Mouse (Mus musculus): Measurements from ENCODE around the gene Cobll1. TPM values are rescaled to one million over a fixed set of nuclear protein-coding genes. Genes with fewer than 3 reads are reported as not detected.

Gene Cobll1
- polyA plus RNA-seq, 1 experiment from 2014 or later = 3.1 TPM

DNA sequence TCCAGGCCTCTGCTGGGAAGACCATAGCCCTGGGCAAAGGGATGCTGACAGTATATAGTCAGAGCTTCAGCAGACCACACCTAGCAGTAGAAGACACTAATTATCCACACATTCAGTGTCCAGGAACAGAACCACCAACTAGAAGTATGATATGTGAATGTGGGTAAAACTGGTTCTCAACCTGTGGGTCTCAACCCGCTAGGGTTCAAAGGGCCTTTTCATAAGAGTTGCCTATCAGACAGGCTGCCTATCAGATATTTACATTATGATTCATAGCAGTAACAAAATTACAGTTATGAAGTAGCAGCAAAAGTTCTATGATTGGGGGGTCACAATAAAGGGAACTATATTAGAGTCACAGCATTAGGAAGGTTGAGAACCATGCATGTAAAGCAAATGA is 24.6 kb downstream of the Cobll1 start:
- WGBS = 97% methylated on average over 1 of the region's 1 CpGs
- Histone ChIP-seq H3K36me3 (no peaks in the 10 kb centered on the region), H3K4me3 (no peak overlapping the region), H3K4me2 (no peak overlapping the region), H3K9me3 (no peaks in the 10 kb centered on the region), H3K4me1 (replicated peaks) (no peaks in the 10 kb centered on the region; the same call in 1 of the 2 replicates), H3K27me3 (no peaks in the 10 kb centered on the region), H3K27ac (replicated peaks) (no peak overlapping the region), H3K9ac (no peak overlapping the region)
- no peak for ATAC-seq (ENCODE audit: low read depth)

- no peak overlapping the region for H3K4me3 ChIP-seq
- no peak overlapping the region for H3K27ac ChIP-seq (replicated peaks)
- no peak overlapping the region for H3K9ac ChIP-seq
- no peaks in the 10 kb centered on the region; the same call in 1 of the 2 replicates for H3K4me1 ChIP-seq (replicated peaks)
- H3K36me3 ChIP-seq = no peaks in the 10 kb centered on the region
- H3K27me3 ChIP-seq = no peaks in the 10 kb centered on the region
- H3K4me2 ChIP-seq = no peak overlapping the region
- ATAC-seq (ENCODE audit: low read depth) = no peak
- WGBS = 92% methylated on average over 3 of the region's 3 CpGs
- H3K9me3 ChIP-seq = no peaks in the 10 kb centered on the region
Measured at GRCm38 (mm10) chr2:65213675-65214074, 25.5 kb downstream of the Cobll1 start.

GRCm38 (mm10) chr2:65211620-65212019 is 27.6 kb downstream of the Cobll1 start:
- Histone ChIP-seq H3K27ac (replicated peaks) (no peak overlapping the region), H3K4me2 (no peak overlapping the region), H3K9ac (no peak overlapping the region), H3K27me3 (no peaks in the 10 kb centered on the region), H3K36me3 (no peaks in the 10 kb centered on the region), H3K9me3 (no peaks in the 10 kb centered on the region), H3K4me3 (no peak overlapping the region), H3K4me1 (replicated peaks) (no peaks in the 10 kb centered on the region; the same call in 1 of the 2 replicates)
- WGBS = 72% methylated on average over 3 of the region's 3 CpGs
- no peak for ATAC-seq (ENCODE audit: low read depth)

DNA sequence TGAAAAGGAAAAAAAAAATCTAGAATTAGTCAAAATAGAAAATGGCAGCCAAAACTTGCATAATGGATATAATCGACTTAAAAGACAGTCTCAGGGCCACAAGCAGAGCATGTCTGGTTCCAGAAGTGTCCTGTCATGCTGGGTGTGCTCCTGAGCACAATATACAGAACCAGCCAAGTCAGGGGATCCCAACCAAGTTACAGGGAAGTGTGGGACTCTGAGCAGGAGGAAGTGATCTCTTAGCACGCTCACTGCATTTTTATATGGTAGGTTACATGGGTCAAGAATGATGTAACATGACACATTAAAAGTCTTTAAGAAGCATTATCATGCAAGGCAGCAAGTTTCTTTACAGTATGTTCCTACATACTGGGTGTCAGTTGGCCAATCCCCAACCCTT is 31.5 kb downstream of the Cobll1 start:
- Histone ChIP-seq H3K9ac (no peak overlapping the region), H3K9me3 (no peaks in the 10 kb centered on the region), H3K4me2 (no peak overlapping the region), H3K36me3 (no peaks in the 10 kb centered on the region), H3K27ac (replicated peaks) (no peak overlapping the region), H3K4me3 (no peak overlapping the region), H3K27me3 (no peaks in the 10 kb centered on the region), H3K4me1 (replicated peaks) (no peaks in the 10 kb centered on the region; the same call in 1 of the 2 replicates)
- 80% methylated on average over 2 of the region's 2 CpGs for WGBS
- no peak for ATAC-seq (ENCODE audit: low read depth)

GRCm38 (mm10) chr2:65203699-65204098 is 35.5 kb downstream of the Cobll1 start:
- no peak overlapping the region for H3K9ac ChIP-seq
- no peak for ATAC-seq (ENCODE audit: low read depth)

DNA sequence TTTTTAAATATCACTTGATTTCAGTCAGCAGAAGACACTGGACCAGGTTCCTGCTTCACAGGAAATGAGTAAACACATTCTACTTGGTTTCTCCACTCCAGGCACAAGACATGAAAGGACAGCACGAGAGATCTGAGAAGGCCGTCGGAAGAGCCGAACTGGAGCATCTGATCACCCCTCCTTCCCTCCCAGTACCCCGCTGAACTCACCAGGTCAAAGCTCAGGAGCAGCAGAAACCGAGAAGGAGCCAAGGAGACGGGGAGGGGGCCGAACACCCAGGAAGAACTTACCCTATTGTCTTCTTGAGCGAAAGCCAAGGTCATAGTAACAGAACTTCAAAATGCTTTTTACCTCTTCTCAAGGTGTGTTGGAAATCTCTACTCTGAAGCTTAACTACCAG is 39.5 kb downstream of the Cobll1 start:
- Histone ChIP-seq H3K27ac (replicated peaks) (no peak overlapping the region), H3K4me3 (no peak overlapping the region), H3K9me3 (peaks cover 7% of the 10 kb centered on the region; the same call in 1 of the 2 replicates), H3K4me1 (replicated peaks) (no peaks in the 10 kb centered on the region), H3K4me2 (no peak overlapping the region), H3K27me3 (no peaks in the 10 kb centered on the region), H3K36me3 (no peaks in the 10 kb centered on the region), H3K9ac (no peak overlapping the region)
- WGBS = 80% methylated on average over 9 of the region's 9 CpGs
- ATAC-seq (ENCODE audit: low read depth) = no peak

More at GRCm38 (mm10) chr2:65203699-65204098, 35.5 kb downstream of the Cobll1 start:
- Histone ChIP-seq H3K4me1 (replicated peaks) (no peaks in the 10 kb centered on the region), H3K27ac (replicated peaks) (no peak overlapping the region), H3K4me2 (no peak overlapping the region), H3K9me3 (no peaks in the 10 kb centered on the region), H3K36me3 (no peaks in the 10 kb centered on the region), H3K4me3 (no peak overlapping the region), H3K27me3 (no peaks in the 10 kb centered on the region)
- 80% methylated on average over 7 of the region's 7 CpGs for whole genome bisulfite sequencing

DNA sequence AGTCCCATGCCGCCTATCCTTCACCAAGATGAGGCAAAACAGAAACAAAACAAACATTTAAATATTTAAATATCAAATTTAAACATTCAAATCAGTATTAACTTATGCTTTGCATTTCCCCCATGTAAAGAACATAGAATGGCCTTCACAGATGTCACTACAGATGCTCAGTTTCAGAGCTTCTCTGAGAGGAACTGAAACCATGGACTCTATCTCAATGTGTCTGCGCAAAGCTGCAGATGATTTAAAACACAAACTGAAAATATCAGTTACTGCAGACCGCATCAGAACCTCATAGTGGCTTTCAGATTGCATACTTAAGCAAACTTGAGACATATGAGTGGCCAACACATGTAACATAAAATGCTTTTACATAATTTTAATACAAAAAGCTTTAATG is 40.6 kb downstream of the Cobll1 start:
- H3K36me3 ChIP-seq = no peaks in the 10 kb centered on the region
- H3K27ac ChIP-seq (replicated peaks) = no peak overlapping the region
- H3K27me3 ChIP-seq = no peaks in the 10 kb centered on the region
- H3K4me1 ChIP-seq (replicated peaks) = no peaks in the 10 kb centered on the region
- peaks cover 7% of the 10 kb centered on the region; the same call in 1 of the 2 replicates for H3K9me3 ChIP-seq
- no peak overlapping the region for H3K4me3 ChIP-seq
- H3K9ac ChIP-seq = no peak overlapping the region
- no peak for ATAC-seq (ENCODE audit: low read depth)
- 90% methylated on average over 3 of the region's 3 CpGs for WGBS
- H3K4me2 ChIP-seq = no peak overlapping the region

GRCm38 (mm10) chr2:65196994-65197393 is 42.2 kb downstream of the Cobll1 start:
- Histone ChIP-seq H3K4me3 (no peak overlapping the region), H3K9ac (no peak overlapping the region), H3K36me3 (no peaks in the 10 kb centered on the region), H3K27me3 (no peaks in the 10 kb centered on the region), H3K4me2 (no peak overlapping the region), H3K9me3 (peaks cover 7% of the 10 kb centered on the region; the same call in 1 of the 2 replicates), H3K27ac (replicated peaks) (no peak overlapping the region), H3K4me1 (replicated peaks) (no peaks in the 10 kb centered on the region)
- 100% methylated on average over 1 of the region's 1 CpGs for WGBS
- no peak for ATAC-seq (ENCODE audit: low read depth)

DNA sequence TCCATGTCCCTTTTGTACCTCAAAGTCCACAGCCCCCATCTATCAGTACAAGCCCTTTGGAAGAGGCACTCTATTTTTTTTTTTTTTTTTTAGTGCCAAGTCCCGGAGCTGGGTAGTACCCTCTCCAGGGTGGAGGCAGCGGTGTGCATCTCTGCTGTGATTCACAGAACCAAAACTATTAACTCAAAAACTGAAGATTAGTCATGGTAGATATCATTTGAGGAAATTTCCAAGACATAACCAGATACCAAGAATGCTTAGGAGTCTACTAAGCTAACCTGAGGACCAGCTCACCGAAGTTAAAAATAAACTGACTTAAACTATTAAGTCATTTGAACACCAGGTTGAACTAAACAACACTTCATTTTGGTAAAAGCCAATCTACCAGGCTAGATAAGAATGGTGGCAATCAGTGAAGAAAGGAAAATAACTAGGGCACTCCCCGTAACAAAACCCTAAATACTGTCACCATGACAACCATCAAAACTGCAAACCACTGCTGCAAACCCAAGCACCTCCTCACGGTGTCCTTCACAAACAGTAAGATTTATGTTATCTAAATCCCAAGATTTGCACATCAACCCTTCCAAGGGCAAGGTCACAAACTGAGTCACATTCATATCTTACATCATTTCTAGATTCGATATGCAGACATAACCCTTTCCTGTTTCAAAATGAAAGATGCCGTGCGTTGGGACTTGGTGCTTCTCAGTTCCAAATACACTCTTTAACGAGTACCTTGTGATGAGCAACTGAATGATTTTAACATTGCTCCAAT is 43.8 kb downstream of the Cobll1 start:
- WGBS = 81% methylated on average over 9 of the region's 9 CpGs
- no peak for ATAC-seq (ENCODE audit: low read depth)
- no peak overlapping the region for H3K4me3 ChIP-seq
- no peaks in the 10 kb centered on the region for H3K36me3 ChIP-seq
- H3K27ac ChIP-seq (replicated peaks) = no peak overlapping the region
- no peaks in the 10 kb centered on the region for H3K27me3 ChIP-seq
- H3K4me1 ChIP-seq (replicated peaks) = no peaks in the 10 kb centered on the region
- no peak overlapping the region for H3K9ac ChIP-seq
- H3K4me2 ChIP-seq = no peak overlapping the region
- H3K9me3 ChIP-seq = peaks cover 7% of the 10 kb centered on the region; the same call in 1 of the 2 replicates

DNA sequence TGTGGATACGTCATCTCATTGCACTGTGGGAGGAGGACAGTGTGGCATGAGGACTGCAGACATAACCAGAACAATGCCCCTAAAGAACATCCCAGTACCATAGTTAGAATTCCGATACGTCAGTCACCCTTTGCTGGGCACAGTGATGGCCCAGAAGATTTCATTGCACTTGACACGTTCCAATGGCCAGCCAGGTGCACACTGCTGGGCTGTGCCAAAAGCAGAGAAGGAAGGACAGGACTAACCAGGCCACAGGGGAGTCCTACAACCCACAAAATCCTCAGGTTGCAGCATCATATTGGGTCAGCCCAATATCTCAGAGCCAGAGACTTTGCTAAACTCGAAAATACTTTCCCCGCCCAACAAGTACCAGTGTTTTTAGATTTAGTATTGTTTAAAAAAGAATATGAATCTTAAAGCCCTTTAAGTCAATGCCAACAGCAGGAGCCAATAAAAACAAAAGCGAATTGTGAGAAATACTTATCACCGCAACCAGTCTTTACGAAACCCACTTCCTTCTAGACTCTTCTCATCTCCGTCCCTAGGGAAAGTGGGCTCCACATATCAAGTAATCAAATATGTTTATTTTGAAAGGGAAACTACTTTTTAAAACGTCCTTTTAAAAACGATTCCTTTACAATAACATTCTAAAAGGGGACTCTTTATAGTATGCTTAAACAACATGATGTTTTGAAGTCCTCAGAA is 46.0 kb downstream of the Cobll1 start:
- Histone ChIP-seq H3K27ac (replicated peaks) (no peak overlapping the region), H3K9ac (no peak overlapping the region), H3K9me3 (peaks cover 4% of the 10 kb centered on the region; the same call in 1 of the 2 replicates), H3K4me1 (replicated peaks) (no peaks in the 10 kb centered on the region), H3K36me3 (no peaks in the 10 kb centered on the region), H3K4me2 (no peak overlapping the region), H3K27me3 (no peaks in the 10 kb centered on the region), H3K4me3 (no peak overlapping the region)
- 83% methylated on average over 12 of the region's 12 CpGs for WGBS
- ATAC-seq (ENCODE audit: low read depth) = no peak

- Histone ChIP-seq H3K9ac (no peak overlapping the region), H3K27ac (replicated peaks) (no peak overlapping the region), H3K9me3 (no peaks in the 10 kb centered on the region), H3K36me3 (no peaks in the 10 kb centered on the region), H3K27me3 (no peaks in the 10 kb centered on the region), H3K4me1 (replicated peaks) (no peaks in the 10 kb centered on the region), H3K4me3 (no peak overlapping the region), H3K4me2 (no peak overlapping the region)
- ATAC-seq (ENCODE audit: low read depth) = no peak
- WGBS = 76% methylated on average over 7 of the region's 7 CpGs
Measured at GRCm38 (mm10) chr2:65191398-65191797, 47.8 kb downstream of the Cobll1 start.

DNA sequence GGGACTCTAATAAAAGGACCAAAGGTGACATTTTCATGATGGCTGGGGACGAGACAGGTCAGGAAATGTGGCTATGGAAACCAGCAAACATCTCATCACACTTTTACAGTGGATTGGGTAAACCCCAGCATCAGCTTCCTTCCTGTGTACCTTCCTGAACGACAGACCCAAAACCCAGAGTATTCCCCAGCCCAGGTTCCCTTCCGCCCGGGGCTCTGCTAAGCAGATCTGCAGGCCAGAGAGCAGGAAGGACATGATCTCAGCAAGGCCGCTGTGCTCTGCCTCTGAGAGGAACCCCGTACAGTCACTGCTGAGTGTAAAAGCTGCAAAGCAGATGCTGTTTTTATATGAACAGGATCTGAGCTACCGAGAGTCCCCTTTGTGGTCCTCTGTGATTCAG is 49.9 kb downstream of the Cobll1 start:
- H3K4me1 ChIP-seq (replicated peaks) = no peaks in the 10 kb centered on the region
- no peaks in the 10 kb centered on the region for H3K36me3 ChIP-seq
- no peaks in the 10 kb centered on the region for H3K27me3 ChIP-seq
- H3K27ac ChIP-seq (replicated peaks) = 0 out of 2 replicates have a peak overlapping the region, but pooled peaks have one; percentile 28
- no peak for ATAC-seq (ENCODE audit: low read depth)
- no peak overlapping the region for H3K4me3 ChIP-seq
- no peak overlapping the region for H3K4me2 ChIP-seq
- H3K9ac ChIP-seq = no peak overlapping the region
- no peaks in the 10 kb centered on the region for H3K9me3 ChIP-seq
- 70% methylated on average over 7 of the region's 7 CpGs for WGBS
